Mouse (Mus musculus) splenic B cell, adult 2 months (primary cell): Measurements from ENCODE around the gene Prickle1.

Source experiments
- DNase-seq: peaks from one replicate; pipeline ENCODE4 v3.0.0-alpha.2; 2011; ENCODE audit warnings: low read depth, low spot score
- H3K27me3 ChIP-seq: 2 replicates; pipeline ENCODE4 v1.6.1; 2012; ENCODE audit warnings: mild to moderate bottlenecking, low read length, moderate library complexity, mixed read lengths; ENCODE audit not compliant: control insufficient read depth, poor library complexity, insufficient read depth, severe bottlenecking
- H3K36me3 ChIP-seq: 2 replicates; pipeline ENCODE4 v1.6.1; 2012; ENCODE audit warnings: mild to moderate bottlenecking, low read length, moderate library complexity, mixed read lengths; ENCODE audit not compliant: control insufficient read depth, poor library complexity, insufficient read depth, severe bottlenecking

Prickle1 gene

GRCm38 (mm10) chr15:93539415-93539814, 56.3 kb downstream of the Prickle1 start:
- Histone ChIP-seq H3K27me3 (no peaks in the 10 kb centered on the region), H3K36me3 (no peaks in the 10 kb centered on the region)
- no peak for DNase-seq

- no peak for DNase-seq
- no peaks in the 10 kb centered on the region for H3K27me3 ChIP-seq
- H3K36me3 ChIP-seq = no peaks in the 10 kb centered on the region
Measured at GRCm38 (mm10) chr15:93538551-93539205, 57.0 kb downstream of the Prickle1 start.

GRCm38 (mm10) chr15:93537745-93538144, 57.9 kb downstream of the Prickle1 start:
- H3K27me3 ChIP-seq = no peaks in the 10 kb centered on the region
- DNase-seq = no peak
- H3K36me3 ChIP-seq = no peaks in the 10 kb centered on the region

- Histone ChIP-seq H3K36me3 (no peaks in the 10 kb centered on the region), H3K27me3 (no peaks in the 10 kb centered on the region)
- DNase-seq = no peak
Measured at GRCm38 (mm10) chr15:93536191-93536590, 59.5 kb downstream of the Prickle1 start.

- DNase-seq = no peak
- no peaks in the 10 kb centered on the region for H3K36me3 ChIP-seq
- no peaks in the 10 kb centered on the region for H3K27me3 ChIP-seq
Measured at GRCm38 (mm10) chr15:93530703-93531032, 65.0 kb downstream of the Prickle1 start.

GRCm38 (mm10) chr15:93529831-93530702, 65.6 kb downstream of the Prickle1 start:
- no peaks in the 10 kb centered on the region for H3K36me3 ChIP-seq
- no peaks in the 10 kb centered on the region for H3K27me3 ChIP-seq
- DNase-seq = no peak

GRCm38 (mm10) chr15:93525305-93525917, 70.3 kb downstream of the Prickle1 start:
- H3K27me3 ChIP-seq = no peaks in the 10 kb centered on the region
- no peaks in the 10 kb centered on the region for H3K36me3 ChIP-seq
- no peak for DNase-seq

GRCm38 (mm10) chr15:93521787-93522180, 73.9 kb downstream of the Prickle1 start:
- H3K27me3 ChIP-seq = no peaks in the 10 kb centered on the region
- no peaks in the 10 kb centered on the region for H3K36me3 ChIP-seq
- no peak for DNase-seq

GRCm38 (mm10) chr15:93521088-93521786, 74.5 kb downstream of the Prickle1 start:
- no peak for DNase-seq
- H3K27me3 ChIP-seq = no peaks in the 10 kb centered on the region
- H3K36me3 ChIP-seq = no peaks in the 10 kb centered on the region

- no peak for DNase-seq
- Histone ChIP-seq H3K36me3 (no peaks in the 10 kb centered on the region), H3K27me3 (no peaks in the 10 kb centered on the region)
Measured at GRCm38 (mm10) chr15:93519836-93520826, 75.6 kb downstream of the Prickle1 start.

- Histone ChIP-seq H3K27me3 (no peaks in the 10 kb centered on the region), H3K36me3 (no peaks in the 10 kb centered on the region)
- DNase-seq = peak; percentile 56
Measured at GRCm38 (mm10) chr15:93518941-93519835, 76.5 kb downstream of the Prickle1 start.

- no peak for DNase-seq
Measured at GRCm38 (mm10) chr15:93518143-93518902, 77.4 kb downstream of the Prickle1 start.

More at GRCm38 (mm10) chr15:93518143-93518902, 77.4 kb downstream of the Prickle1 start:
- Histone ChIP-seq H3K27me3 (no peaks in the 10 kb centered on the region), H3K36me3 (no peaks in the 10 kb centered on the region)
